Mouse (Mus musculus) C2C12 (cell line): ENCODE data around the gene Cd3e.

ENCODE experiments used
- CTCF ChIP-seq: IDR thresholded peaks from one replicate; pipeline ENCODE4 v1.5.1; 2011; ENCODE audit not compliant: control insufficient read depth, insufficient read depth, insufficient read length
- FOSL1 ChIP-seq: IDR thresholded peaks from one replicate; pipeline ENCODE4 v1.8.0; 2011; ENCODE audit warnings: mild to moderate bottlenecking, low read length; ENCODE audit not compliant: poor library complexity, insufficient read depth, severe bottlenecking
- MAX ChIP-seq: IDR thresholded peaks from one replicate; pipeline ENCODE4 v1.6.1; 2011; ENCODE audit warnings: mild to moderate bottlenecking, control low read depth
- MYOD1 ChIP-seq: IDR thresholded peaks from one replicate; pipeline ENCODE4 v1.6.1; 2011; ENCODE audit warnings: low read depth; ENCODE audit not compliant: control insufficient read depth, insufficient read length
- MYOG ChIP-seq: IDR thresholded peaks from one replicate; pipeline ENCODE4 v1.6.1; 2011; ENCODE audit not compliant: control insufficient read depth, insufficient read length; ENCODE audit errors: extremely low read depth

- TF ChIP-seq CTCF (no peak), MAX (no peak), FOSL1 (no peak), MYOG (no peak), MYOD1 (no peak)
These were observed 10.3 kb downstream of the Cd3e start for GRCm38 (mm10) chr9:44999171-44999570.
